Mouse (Mus musculus): ENCODE data around the gene A430089I19Rik. TPM values are rescaled to one million over a fixed set of nuclear protein-coding genes. Genes with fewer than 3 reads are reported as not detected.
"Not testable (repeated sequence)": the region's sequence is repeated elsewhere in the genome, so short reads cannot be mapped to it uniquely, and the experiment has no call there.

Gene A430089I19Rik
- not detected in 2 replicates for polyA plus RNA-seq (2015; fragmentation: Nextera tagmentation; extraction: Ambion mirVana)

- not testable (repeated sequence) for H3K9me3 ChIP-seq (replicated peaks; ENCODE audit: control insufficient read depth, low read length); H3K4me3 ChIP-seq (ENCODE audit: low read length); H3K9ac ChIP-seq (ENCODE audit: low read length); ATAC-seq (replicated peaks; ENCODE audit: extremely low read depth, insufficient read depth, low FRiP score); H3K36me3 ChIP-seq (ENCODE audit: control insufficient read depth, insufficient read depth); H3K27me3 ChIP-seq (ENCODE audit: control insufficient read depth, insufficient read depth, low read length); H3K27ac ChIP-seq (ENCODE audit: low read length); H3K4me1 ChIP-seq (ENCODE audit: control insufficient read depth, insufficient read depth, low read length); H3K4me2 ChIP-seq (ENCODE audit: low read depth, low read length)
- 68% methylated on average over 1 of the region's 1 CpGs for WGBS
Measured at GRCm38 (mm10) chr5:94306696-94307095, at the start of gene A430089I19Rik. Gene A430089I19Rik (minus strand): TSS chr5:94306796.

DNA sequence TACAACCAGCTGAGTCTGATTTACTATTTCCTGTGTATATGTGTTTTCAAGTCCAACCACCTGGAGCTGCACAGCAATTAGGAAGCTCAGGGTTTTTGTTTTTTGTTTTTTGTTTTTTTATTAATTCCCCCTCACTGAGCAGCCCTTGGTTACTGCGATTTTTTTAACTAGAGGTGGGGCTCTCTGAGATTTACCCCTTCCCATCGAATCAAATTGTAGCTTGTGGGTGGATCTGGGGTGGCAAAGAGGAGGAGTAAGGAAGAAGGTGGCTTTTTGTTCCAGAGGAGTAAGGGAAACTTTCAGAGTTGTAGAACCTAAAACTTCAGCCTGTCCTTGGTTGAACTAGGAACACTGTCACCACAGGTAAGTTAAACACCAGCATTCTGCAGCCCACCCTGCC lies 32.9 kb upstream of the A430089I19Rik start, which contains the start of gene AA792892:
Gene AA792892 (plus strand): TSS at position 301 of the 400 bp plus-strand sequence.
- not testable (repeated sequence) for H3K4me2 ChIP-seq (ENCODE audit: low read depth, low read length); H3K36me3 ChIP-seq (ENCODE audit: control insufficient read depth, insufficient read depth); H3K27me3 ChIP-seq (ENCODE audit: control insufficient read depth, insufficient read depth, low read length); H3K4me3 ChIP-seq (ENCODE audit: low read length); ATAC-seq (replicated peaks; ENCODE audit: extremely low read depth, insufficient read depth, low FRiP score); H3K9me3 ChIP-seq (replicated peaks; ENCODE audit: control insufficient read depth, low read length); H3K4me1 ChIP-seq (ENCODE audit: control insufficient read depth, insufficient read depth, low read length); H3K9ac ChIP-seq (ENCODE audit: low read length); H3K27ac ChIP-seq (ENCODE audit: low read length)
- whole genome bisulfite sequencing = no CpG with 5 or more reads among the region's 2 CpGs

DNA sequence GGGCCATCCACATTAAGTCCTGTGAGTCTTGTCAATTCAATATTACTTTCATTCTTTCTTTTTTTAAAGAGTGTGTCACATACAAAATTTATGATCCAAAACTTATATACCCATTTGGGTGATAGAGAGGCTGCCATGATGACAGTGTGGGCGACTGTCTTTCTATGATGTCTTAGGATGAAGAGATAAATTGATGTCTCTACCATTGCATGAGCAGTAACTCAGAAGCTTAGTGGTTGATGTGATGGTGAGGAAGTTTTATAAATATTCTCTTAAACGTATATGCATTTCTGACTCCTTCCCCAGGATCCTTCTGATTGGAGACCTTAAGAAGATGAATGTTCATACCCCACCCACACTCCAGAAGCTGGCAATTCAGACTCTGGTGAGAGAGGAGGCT lies 7.5 kb upstream of the A430089I19Rik start, which contains the start of gene Gm6502:
Gene Gm6502 (plus strand): TSS at position 301 of the 400 bp plus-strand sequence.
- not testable (repeated sequence) for ATAC-seq (replicated peaks; ENCODE audit: extremely low read depth, insufficient read depth, low FRiP score); H3K4me1 ChIP-seq (ENCODE audit: control insufficient read depth, insufficient read depth, low read length); H3K27me3 ChIP-seq (ENCODE audit: control insufficient read depth, insufficient read depth, low read length); H3K4me2 ChIP-seq (ENCODE audit: low read depth, low read length); H3K36me3 ChIP-seq (ENCODE audit: control insufficient read depth, insufficient read depth); H3K9ac ChIP-seq (ENCODE audit: low read length); H3K4me3 ChIP-seq (ENCODE audit: low read length); H3K9me3 ChIP-seq (replicated peaks; ENCODE audit: control insufficient read depth, low read length); H3K27ac ChIP-seq (ENCODE audit: low read length)
- no CpG with 5 or more reads among the region's 2 CpGs for WGBS

Other genes starting within 250 kb of the A430089I19Rik start
- not detected in 2 replicates for gene BC061212, start 236.3 kb downstream of the A430089I19Rik start, polyA plus RNA-seq (2015; fragmentation: Nextera tagmentation; extraction: Ambion mirVana)
- not detected in 2 replicates for gene Gm6351, start 230.4 kb downstream of the A430089I19Rik start, polyA plus RNA-seq (2015; fragmentation: Nextera tagmentation; extraction: Ambion mirVana)
- not detected in 2 replicates for gene Gm3106, start 88.8 kb downstream of the A430089I19Rik start, polyA plus RNA-seq (2015; fragmentation: Nextera tagmentation; extraction: Ambion mirVana)
- gene Gm6502, start 7.6 kb upstream of the A430089I19Rik start, polyA plus RNA-seq (2015; fragmentation: Nextera tagmentation; extraction: Ambion mirVana) = not detected in 2 replicates
- gene AA792892, start 33.0 kb upstream of the A430089I19Rik start, polyA plus RNA-seq (2015; fragmentation: Nextera tagmentation; extraction: Ambion mirVana) = not detected in 2 replicates
- not detected in 2 replicates for gene Gm7682, start 139.0 kb upstream of the A430089I19Rik start, polyA plus RNA-seq (2015; fragmentation: Nextera tagmentation; extraction: Ambion mirVana)
- gene Gm3139, start 219.5 kb upstream of the A430089I19Rik start, polyA plus RNA-seq (2015; fragmentation: Nextera tagmentation; extraction: Ambion mirVana) = not detected in 2 replicates